Mouse (Mus musculus): Measurements from ENCODE around the gene Tubb3.

DNA sequence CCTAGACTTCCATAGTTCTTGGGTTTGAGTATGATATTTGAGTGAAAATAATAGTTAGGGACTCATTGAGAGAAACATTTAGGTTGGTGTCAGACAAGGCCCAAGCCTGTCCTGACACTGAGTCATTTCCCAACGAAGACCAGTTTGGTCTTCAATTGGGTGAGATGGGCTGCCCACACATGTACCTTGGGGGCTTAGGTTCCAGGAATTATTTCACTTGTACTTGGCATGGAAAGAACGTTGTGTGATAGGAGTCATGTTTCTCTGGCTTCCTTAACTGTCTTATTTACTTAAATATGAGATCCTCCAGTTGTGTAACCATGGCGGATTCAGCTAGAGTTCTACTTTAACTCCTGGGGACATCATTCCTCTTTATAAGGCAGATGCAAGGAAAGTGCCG lies 52.4 kb downstream of the Tubb3 start:
- TF ChIP-seq USF1 (IDR thresholded peaks at IDR 0.05; ENCODE audit: low read depth) (no peak), MYOD1 (IDR thresholded peaks at IDR 0.05; ENCODE audit: control insufficient read depth, insufficient read length, low read depth) (no peak), CTCF (IDR thresholded peaks at IDR 0.05; ENCODE audit: control insufficient read depth, insufficient read depth, insufficient read length) (no peak), MYOG (IDR thresholded peaks at IDR 0.05; ENCODE audit: control insufficient read depth, extremely low read depth, insufficient read length) (no peak), MAX (IDR thresholded peaks at IDR 0.05) (no peak)

Measured in C2C12 (cell line).